Mouse (Mus musculus): ENCODE measurements around the gene Gria4. TPM values are rescaled to one million over a fixed set of nuclear protein-coding genes. Genes with fewer than 3 reads are reported as not detected.

Gene Gria4
- total RNA-seq, 2 experiments from 2014 or later = 105 to 107 TPM

DNA sequence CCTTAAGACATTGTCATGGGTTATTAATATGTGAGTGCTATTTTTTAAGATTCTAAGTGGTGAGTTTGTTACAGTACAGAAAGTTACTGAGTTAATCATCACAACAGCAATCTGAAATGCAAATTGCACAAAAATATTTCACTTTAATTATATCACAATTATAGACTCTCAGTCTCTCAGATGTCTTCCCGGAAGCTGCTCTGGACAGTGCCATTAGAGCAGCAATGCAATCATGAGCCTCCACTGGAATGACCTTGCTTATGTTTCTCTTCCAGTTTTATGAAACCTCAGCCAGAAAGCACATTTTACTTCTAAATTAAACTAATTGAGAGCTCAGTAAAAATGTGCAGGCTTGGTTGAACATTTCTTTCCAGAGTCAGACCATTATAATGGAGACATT is 116.9 kb downstream of the Gria4 start:
- intact Hi-C loops (cut with DNase I) = no loop called here
- no peak for TF ChIP-seq CTCF (IDR thresholded peaks at IDR 0.05)
- no peak for DNase-seq (ENCODE audit: extremely low spot score in 1 of 2, low spot score in 2 of 2)
- Histone ChIP-seq H3K4me3 (no peak overlapping the region), H3K27ac (no peak overlapping the region)

- intact Hi-C loops (cut with DNase I) = no loop called here
- TF ChIP-seq CTCF (IDR thresholded peaks at IDR 0.05) = no peak
- DNase-seq (ENCODE audit: extremely low spot score in 1 of 2, low spot score in 2 of 2) = no peak
- Histone ChIP-seq H3K4me3 (no peak overlapping the region), H3K27ac (no peak overlapping the region)
Measured at GRCm38 (mm10) chr9:4665691-4666090, 130.3 kb downstream of the Gria4 start.

GRCm38 (mm10) chr9:4662421-4662820 is 133.6 kb downstream of the Gria4 start:
- no peak for DNase-seq (ENCODE audit: extremely low spot score in 1 of 2, low spot score in 2 of 2)
- Histone ChIP-seq H3K27ac (no peak overlapping the region), H3K4me3 (no peak overlapping the region)
- TF ChIP-seq CTCF (IDR thresholded peaks at IDR 0.05) = no peak
- intact Hi-C loops (cut with DNase I) = no loop called here

- Histone ChIP-seq H3K4me3 (no peak overlapping the region), H3K27ac (no peak overlapping the region)
- no peak for TF ChIP-seq CTCF (IDR thresholded peaks at IDR 0.05)
- DNase-seq (ENCODE audit: extremely low spot score in 1 of 2, low spot score in 2 of 2) = no peak
- intact Hi-C loops (cut with DNase I) = no loop called here
Measured at GRCm38 (mm10) chr9:4658951-4659350, 137.1 kb downstream of the Gria4 start.

DNA sequence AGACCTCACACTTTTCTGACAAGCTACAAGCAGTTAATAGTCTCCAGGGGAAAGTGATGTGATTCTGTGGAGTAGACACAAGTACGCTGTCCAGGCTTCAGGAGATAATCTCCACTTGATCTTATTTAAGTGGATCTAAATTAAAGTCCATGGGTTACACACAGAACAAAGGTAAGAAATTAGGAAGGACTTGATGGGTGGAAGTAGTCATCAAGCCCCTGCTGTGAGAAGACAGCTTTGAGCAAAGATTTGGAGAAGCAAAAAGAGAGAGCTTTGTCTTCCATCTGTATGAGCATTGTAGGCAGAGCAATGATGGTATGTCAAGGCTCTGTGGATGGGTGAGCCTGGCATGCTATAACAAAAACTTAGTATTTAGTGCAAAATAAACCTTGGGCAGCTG is 141.7 kb downstream of the Gria4 start:
- intact Hi-C loops (cut with DNase I) = no loop called here
- no peak for TF ChIP-seq CTCF (IDR thresholded peaks at IDR 0.05)
- no peak for DNase-seq (ENCODE audit: extremely low spot score in 1 of 2, low spot score in 2 of 2)
- H3K4me3 ChIP-seq = no peak overlapping the region
- H3K27ac ChIP-seq = no peak overlapping the region

DNA sequence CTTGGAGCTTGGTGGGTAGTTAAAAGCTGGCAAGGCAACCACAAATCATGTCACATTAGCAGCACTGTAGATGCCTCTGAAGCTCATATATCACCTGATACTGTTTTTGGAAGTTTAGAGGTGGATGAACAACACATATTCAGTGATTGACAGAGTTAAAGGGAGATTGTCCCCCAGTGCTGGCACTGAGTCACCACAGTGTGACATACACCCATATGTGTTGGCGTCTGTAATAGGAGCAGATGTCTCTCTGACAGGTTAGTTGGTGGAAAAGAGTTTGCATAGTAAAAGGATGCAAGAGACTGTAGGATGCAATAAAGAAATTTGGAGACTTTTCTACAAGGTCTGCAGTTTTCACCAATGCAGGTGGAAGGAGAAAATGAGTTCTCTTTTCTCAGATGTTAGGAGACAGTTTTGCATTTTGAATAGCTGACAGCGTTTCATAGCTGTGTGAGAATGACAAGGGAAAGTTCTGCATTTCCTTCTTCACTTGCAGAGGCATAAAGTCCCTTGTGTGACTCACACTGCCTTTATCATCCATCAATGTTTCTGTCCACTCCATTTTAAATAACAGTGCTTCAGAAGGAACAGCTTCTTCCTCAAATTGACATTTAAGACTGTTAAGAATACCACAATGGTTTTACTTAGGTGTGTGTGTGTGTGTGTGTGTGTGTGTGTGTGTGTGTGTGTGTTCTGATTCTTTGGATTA is 156.7 kb downstream of the Gria4 start:
- intact Hi-C loops (cut with DNase I) = no loop called here
- Histone ChIP-seq H3K27ac (peak overlapping the region; percentile 65; the same call in 1 of the 2 replicates), H3K4me3 (no peak overlapping the region)
- peak; percentile 22 to 50 for DNase-seq (ENCODE audit: extremely low spot score in 1 of 2, low spot score in 2 of 2)
- TF ChIP-seq CTCF (IDR thresholded peaks at IDR 0.05) = no peak

- intact Hi-C loops (cut with DNase I) = no loop called here
- TF ChIP-seq CTCF (IDR thresholded peaks at IDR 0.05) = no peak
- no peak for DNase-seq (ENCODE audit: extremely low spot score in 1 of 2, low spot score in 2 of 2)
- H3K4me3 ChIP-seq = no peak overlapping the region
- 0 out of 2 replicates have a peak overlapping the region, but pooled peaks have one; percentile 2 for H3K27ac ChIP-seq
Measured at GRCm38 (mm10) chr9:4631910-4632309, 164.1 kb downstream of the Gria4 start.

DNA sequence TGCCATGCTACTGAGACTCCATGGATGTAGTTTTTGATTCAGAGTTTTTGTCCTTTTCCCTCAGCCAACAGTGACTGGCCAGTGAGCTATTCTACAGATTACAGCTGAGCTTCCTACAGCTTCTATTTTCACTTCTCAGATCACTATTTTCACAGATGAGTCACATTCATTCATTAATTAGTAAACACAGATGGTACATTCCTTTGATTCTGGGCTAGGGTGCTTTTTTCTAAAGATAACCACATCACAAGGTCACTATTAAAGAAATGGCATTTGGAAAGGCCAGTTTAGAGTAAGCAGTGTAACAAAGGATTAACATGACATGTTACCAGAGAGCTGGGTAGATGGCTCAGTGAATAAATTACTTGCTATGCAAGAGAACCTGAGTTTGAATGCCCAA is 180.7 kb downstream of the Gria4 start:
- intact Hi-C loops (cut with DNase I) = no loop called here
- DNase-seq (ENCODE audit: extremely low spot score in 1 of 2, low spot score in 2 of 2) = no peak
- no peak for TF ChIP-seq CTCF (IDR thresholded peaks at IDR 0.05)
- no peak overlapping the region for H3K27ac ChIP-seq
- no peak overlapping the region for H3K4me3 ChIP-seq

DNA sequence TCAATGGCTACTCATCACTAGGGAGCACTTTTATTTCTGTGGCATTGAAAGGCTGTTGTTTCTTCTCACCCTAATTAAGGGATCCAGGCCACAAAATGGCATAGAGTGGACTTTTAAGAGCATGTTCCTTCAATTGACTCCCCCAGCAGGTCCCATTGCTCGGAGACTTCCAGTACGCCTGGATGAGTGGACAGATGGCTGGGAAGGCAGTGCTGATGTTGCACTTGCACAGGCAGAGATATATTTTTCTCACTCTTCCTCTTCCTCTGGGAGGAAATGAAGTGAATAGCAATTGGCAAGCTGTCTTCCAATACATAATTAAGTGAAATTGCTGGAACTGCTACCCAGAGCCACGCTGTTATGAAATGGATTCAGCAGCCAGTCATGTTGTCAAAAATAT is 190.7 kb downstream of the Gria4 start:
- TF ChIP-seq CTCF (IDR thresholded peaks at IDR 0.05) = no peak
- DNase-seq (ENCODE audit: extremely low spot score in 1 of 2, low spot score in 2 of 2) = no peak
- intact Hi-C loops (cut with DNase I) = no loop called here
- Histone ChIP-seq H3K27ac (no peak overlapping the region), H3K4me3 (no peak overlapping the region)

DNA sequence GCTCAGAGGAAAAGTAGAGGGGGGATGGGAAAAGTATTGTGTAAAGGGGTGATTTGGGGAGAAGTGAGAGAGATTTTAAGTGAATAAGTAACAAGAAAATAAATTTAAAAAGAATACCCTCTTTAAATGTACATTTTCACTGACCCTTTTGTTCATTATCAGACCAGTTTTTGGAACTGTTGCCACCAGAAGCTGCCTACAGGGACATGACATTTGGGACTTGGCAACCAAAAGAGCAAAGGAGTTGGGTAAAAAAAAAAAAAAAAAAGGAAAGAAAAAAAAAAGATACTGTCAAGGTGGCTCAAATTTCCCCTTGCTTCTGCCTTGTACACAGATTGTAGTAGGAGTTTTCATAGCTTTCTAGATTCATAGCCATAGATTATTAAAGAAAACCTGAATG is 191.8 kb downstream of the Gria4 start:
- intact Hi-C loops (cut with DNase I) = no loop called here
- Histone ChIP-seq H3K4me3 (no peak overlapping the region), H3K27ac (no peak overlapping the region)
- TF ChIP-seq CTCF (IDR thresholded peaks at IDR 0.05) = no peak
- no peak for DNase-seq (ENCODE audit: extremely low spot score in 1 of 2, low spot score in 2 of 2)

GRCm38 (mm10) chr9:4601788-4602187 is 194.2 kb downstream of the Gria4 start:
- intact Hi-C loops (cut with DNase I) = no loop called here
- no peak for DNase-seq (ENCODE audit: extremely low spot score in 1 of 2, low spot score in 2 of 2)
- no peak overlapping the region for H3K4me3 ChIP-seq
- no peak overlapping the region for H3K27ac ChIP-seq
- TF ChIP-seq CTCF (IDR thresholded peaks at IDR 0.05) = no peak

- DNase-seq (ENCODE audit: extremely low spot score in 1 of 2, low spot score in 2 of 2) = no peak
Measured at GRCm38 (mm10) chr9:4573596-4573995, 222.4 kb downstream of the Gria4 start.

DNA sequence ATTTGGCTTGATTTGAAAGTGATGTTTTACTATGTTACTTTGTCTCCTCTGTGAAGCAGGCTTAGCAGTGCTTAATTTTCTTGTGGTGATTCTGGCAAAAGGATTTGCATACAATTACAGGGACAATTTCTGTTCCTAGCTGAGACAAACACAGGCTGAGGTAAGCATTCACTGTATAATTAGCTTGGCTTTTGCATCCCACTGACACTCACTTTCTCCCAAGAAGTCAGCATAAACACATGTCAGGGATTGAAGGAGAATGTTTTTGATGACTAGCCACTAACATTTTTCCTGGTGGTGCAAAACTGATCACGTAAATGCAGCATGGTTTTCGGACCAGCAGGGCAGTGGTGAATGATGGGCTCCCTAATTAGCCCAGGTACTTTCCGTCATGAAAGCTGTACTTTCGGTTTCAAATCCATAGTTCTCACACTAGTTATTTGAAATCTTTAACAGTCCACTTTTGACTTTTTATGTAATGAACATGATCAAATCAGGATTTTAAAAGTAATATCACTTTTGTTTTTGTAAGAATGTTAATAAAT is 240.5 kb downstream of the Gria4 start:
- intact Hi-C loops (cut with DNase I) = no loop called here

More at GRCm38 (mm10) chr9:4573596-4573995, 222.4 kb downstream of the Gria4 start:
- intact Hi-C loops (cut with DNase I) = loop anchor here (2.0 kb wide), 1 partner anchor 35 kb away; no protein-coding TSS in a partner anchor
- Histone ChIP-seq H3K27ac (peak overlapping the region; percentile 40; the same call in 1 of the 2 replicates), H3K4me3 (no peak overlapping the region)
- no peak for TF ChIP-seq CTCF (IDR thresholded peaks at IDR 0.05)

More for the DNA sequence above, 240.5 kb downstream of the Gria4 start:
- H3K4me3 ChIP-seq = no peak overlapping the region
- DNase-seq (ENCODE audit: extremely low spot score in 1 of 2, low spot score in 2 of 2) = no peak
- H3K27ac ChIP-seq = no peak overlapping the region
- TF ChIP-seq CTCF (IDR thresholded peaks at IDR 0.05) = no peak
